Mouse (Mus musculus) heart, embryonic 12.5 days (tissue): ENCODE results near the gene Rpl10a. TPM values are rescaled to one million over a fixed set of nuclear protein-coding genes. Genes with fewer than 3 reads are reported as not detected.
"Not testable (repeated sequence)": the region's sequence is repeated elsewhere in the genome, so short reads cannot be mapped to it uniquely, and the experiment has no call there.

Experiments
- ATAC-seq: fragments of 200-750 bp; cut with Nextera tagmentation; 2 replicates; pipeline ENCODE4 v1.8.0; 2017; ENCODE audit warnings: moderate TSS enrichment, moderate library complexity; ENCODE audit not compliant: insufficient number of reproducible peaks, low FRiP score
- H3K27ac ChIP-seq: fragments of 300-500 bp; sonication (generic); 2 replicates; pipeline ENCODE4 v1.5.1; 2016; ENCODE audit warnings: mild to moderate bottlenecking, moderate library complexity; ENCODE audit not compliant: poor library complexity, severe bottlenecking
- H3K27me3 ChIP-seq: fragments of 300-500 bp; sonication (generic); replicated peaks from 2 replicates; pipeline ENCODE4 v1.6.1; 2016; ENCODE audit warnings: mild to moderate bottlenecking, moderate library complexity
- H3K36me3 ChIP-seq: fragments of 300-500 bp; sonication (generic); 2 replicates; pipeline ENCODE4 v1.6.1; 2016; ENCODE audit warnings: mild to moderate bottlenecking, moderate library complexity
- H3K4me1 ChIP-seq: fragments of 300-500 bp; sonication (generic); replicated peaks from 2 replicates; pipeline ENCODE4 v1.6.1; 2016; ENCODE audit warnings: mild to moderate bottlenecking
- H3K4me2 ChIP-seq: fragments of 300-500 bp; sonication (generic); 2 replicates; pipeline ENCODE4 v1.6.1; 2016; ENCODE audit warnings: mild to moderate bottlenecking, moderate library complexity
- H3K4me3 ChIP-seq: fragments of 300-500 bp; sonication (generic); 2 replicates; pipeline ENCODE4 v1.5.1; 2016; ENCODE audit warnings: mild to moderate bottlenecking
- H3K9ac ChIP-seq: fragments of 300-500 bp; sonication (generic); 2 replicates; pipeline ENCODE4 v1.6.1; 2016; ENCODE audit warnings: mild to moderate bottlenecking, moderate library complexity
- H3K9me3 ChIP-seq: fragments of 300-500 bp; sonication (generic); replicated peaks from 2 replicates; pipeline ENCODE4 v1.6.1; 2016; ENCODE audit warnings: mild to moderate bottlenecking, moderate library complexity
- WGBS: fragments of 180-500 bp; shearing (Covaris S2); methylation state at CpG from one replicate; pipeline ENCODE4 v1.1.7; 2016; 5-methylcytosine and 5-hydroxymethylcytosine counted together
- polyA plus RNA-seq: library from polyadenylated mRNA; unstranded; fragments of >200 nt; fragmentation: Nextera tagmentation; extraction: Ambion mirVana; gene quantifications from 2 replicates; pipeline ENCODE4 v1.2.1, GENCODE M21; 2016

Gene Rpl10a
- polyA plus RNA-seq, 1 experiment from 2014 or later: 344 TPM

DNA sequence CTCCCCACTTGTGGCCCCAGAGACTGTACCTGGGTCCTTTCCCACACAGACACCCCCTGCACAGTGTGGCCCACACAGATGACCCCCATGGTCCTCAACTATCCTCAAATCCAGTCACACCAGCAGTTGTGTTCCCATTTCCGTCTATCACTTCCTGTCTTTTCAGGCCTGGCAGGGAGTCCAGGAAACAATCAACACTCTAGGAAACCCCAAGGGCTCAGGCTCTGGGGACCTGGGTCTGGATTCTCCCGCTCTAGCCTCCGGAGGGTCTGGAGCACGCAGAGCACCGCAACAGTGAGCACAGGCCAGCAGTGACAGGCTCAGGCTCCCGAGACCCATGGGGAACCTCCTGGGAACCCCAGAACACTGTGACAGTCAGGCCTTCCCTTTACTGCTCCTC lies 19.9 kb downstream of the Rpl10a start:
- 43% methylated on average over 6 of the region's 6 CpGs for WGBS
- H3K4me1 ChIP-seq: peaks cover 71% of the 10 kb centered on the region
- no peaks in the 10 kb centered on the region for H3K36me3 ChIP-seq
- H3K27me3 ChIP-seq: peaks cover 14% of the 10 kb centered on the region; the same call in 1 of the 2 replicates
- no peaks in the 10 kb centered on the region for H3K9me3 ChIP-seq
- H3K27ac ChIP-seq: no peak overlapping the region
- no peak for ATAC-seq
- peak overlapping the region; percentile 77 for H3K4me2 ChIP-seq
- H3K4me3 ChIP-seq: peak overlapping the region; percentile 78
- H3K9ac ChIP-seq: peak overlapping the region; percentile 88

DNA sequence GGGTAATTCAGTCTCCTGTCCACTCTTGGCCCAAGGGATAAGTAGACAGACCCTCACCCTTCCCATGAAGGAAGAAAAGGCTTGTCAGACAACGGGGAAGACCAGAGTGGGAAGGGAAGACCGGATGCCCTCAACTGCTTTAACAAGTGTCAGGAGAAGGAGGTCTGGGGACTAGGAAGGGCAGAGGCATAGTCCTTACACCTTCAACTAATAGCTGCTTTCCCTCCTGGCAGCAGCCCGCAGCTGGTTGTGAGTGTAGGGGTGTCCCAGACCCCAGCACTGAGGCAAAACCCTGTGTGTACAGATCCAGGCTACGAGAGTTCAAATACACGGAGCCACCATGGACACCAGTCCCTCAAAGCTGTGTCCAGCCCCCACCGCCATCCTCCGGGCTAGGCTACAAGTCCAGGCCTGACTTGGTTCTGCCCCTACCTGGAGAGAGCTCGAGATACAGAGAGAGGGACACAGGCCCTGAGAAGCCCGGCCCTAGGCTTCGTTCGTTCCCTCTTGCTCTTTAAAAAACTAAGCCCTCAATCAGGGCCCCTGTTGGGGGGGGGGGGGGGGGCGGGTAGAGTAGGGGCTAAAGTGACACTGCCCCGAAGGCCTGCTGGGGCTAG lies 21.1 kb downstream of the Rpl10a start:
- no peaks in the 10 kb centered on the region for H3K9me3 ChIP-seq
- H3K4me3 ChIP-seq: peak overlapping the region; percentile 78
- H3K4me1 ChIP-seq: peaks cover 61% of the 10 kb centered on the region
- peak overlapping the region; percentile 77 for H3K4me2 ChIP-seq
- H3K9ac ChIP-seq: peak overlapping the region; percentile 88
- H3K36me3 ChIP-seq: no peaks in the 10 kb centered on the region
- WGBS: 12% methylated on average over 13 of the region's 13 CpGs
- ATAC-seq: no peak
- peaks cover 26% of the 10 kb centered on the region; the same call in 1 of the 2 replicates for H3K27me3 ChIP-seq
- H3K27ac ChIP-seq: peak overlapping the region; percentile 83

DNA sequence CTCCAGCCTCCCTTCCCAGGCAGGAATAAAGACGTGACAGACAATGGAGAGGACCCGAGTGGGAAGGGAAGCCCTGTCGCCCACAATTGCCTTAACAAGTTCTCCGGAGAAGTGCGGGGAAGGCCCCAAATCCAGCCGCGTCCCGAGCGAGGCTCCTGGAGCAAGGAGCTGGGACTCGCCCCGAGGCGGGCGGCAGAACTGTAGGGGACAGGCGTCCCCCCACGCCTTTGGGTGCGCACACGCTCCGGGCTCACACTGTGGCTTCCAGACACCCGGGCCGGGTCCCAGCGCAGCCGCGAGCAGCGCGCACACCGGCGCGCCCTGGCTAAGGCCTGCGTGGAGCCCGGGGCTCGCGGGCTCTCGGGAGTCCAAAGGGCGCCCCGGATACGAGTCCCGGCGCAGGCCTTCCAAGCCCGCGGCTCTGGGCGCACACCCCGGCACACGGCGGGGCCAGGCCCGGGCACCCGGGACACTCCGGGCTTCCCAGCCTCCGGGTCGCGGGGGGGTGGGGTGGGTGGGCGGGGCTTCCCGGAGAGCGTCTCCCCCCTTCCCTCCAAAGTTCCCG lies 21.7 kb downstream of the Rpl10a start:
- Histone ChIP-seq H3K27me3 (peaks cover 26% of the 10 kb centered on the region; the same call in 1 of the 2 replicates), H3K9me3 (no peaks in the 10 kb centered on the region), H3K27ac (peak overlapping the region; percentile 83), H3K36me3 (no peaks in the 10 kb centered on the region), H3K4me2 (peak overlapping the region; percentile 77), H3K4me3 (peak overlapping the region; percentile 78), H3K9ac (peak overlapping the region; percentile 88), H3K4me1 (peaks cover 55% of the 10 kb centered on the region)
- under 1% methylated on average over 53 of the region's 54 CpGs for WGBS
- peak; percentile 52 for ATAC-seq

DNA sequence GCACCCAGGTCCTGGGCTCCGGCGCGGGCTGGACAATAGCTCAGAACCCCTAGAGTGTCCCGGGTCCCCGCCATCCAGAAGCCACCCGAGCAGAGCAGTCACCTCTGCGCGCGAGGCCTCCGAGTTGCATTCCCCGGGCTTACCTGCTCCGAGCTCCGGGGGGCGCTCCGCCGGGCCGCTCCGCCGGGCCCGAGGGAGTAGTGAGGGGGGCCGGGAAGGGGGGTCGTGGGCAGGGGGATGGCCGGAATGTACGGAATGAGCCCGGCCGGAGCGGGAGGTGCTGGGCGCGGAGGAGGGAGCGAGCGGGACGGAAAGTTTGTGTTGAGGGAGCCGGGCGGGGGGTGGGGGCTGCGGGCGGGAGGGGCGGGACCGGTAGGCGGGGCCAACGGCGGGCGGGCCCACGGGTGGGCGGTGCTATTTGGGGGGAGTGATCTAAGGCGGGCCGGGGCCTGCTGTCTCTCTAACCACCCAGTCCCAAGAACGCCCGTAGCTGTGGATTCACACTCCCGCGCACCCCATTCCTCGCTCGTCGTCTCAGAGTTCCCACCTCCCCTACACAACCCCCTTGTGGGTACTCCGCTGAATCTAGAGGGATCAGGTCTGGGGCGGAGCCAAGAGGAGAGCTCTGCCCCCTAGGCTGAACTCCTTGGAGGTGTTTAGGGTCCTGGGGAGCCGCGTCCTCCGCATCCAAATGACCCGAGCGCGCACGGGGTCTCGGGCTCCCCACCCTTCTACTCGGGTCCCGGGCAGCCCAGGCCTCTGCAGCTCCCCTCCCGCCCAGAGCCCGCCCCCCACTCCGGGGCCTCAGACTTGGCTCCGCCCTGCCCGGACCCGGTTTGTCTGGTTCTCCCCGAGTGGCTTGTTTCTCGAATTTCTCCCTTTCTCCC lies 22.4 kb downstream of the Rpl10a start, which contains the start of gene Tead3:
Gene Tead3, minus strand, starts transcription at position 352 of the 887 bp plus-strand sequence.
- Histone ChIP-seq H3K9ac (peak within 1 kb of the TSS; percentile 88), H3K27me3 (peaks cover 26% of the 10 kb centered on the region; the same call in 1 of the 2 replicates), H3K9me3 (no peaks in the 10 kb centered on the region), H3K36me3 (no peaks in the 10 kb centered on the region), H3K4me2 (peak within 1 kb of the TSS; percentile 77), H3K27ac (peak within 1 kb of the TSS; percentile 83), H3K4me1 (peaks cover 48% of the 10 kb centered on the region), H3K4me3 (peak within 1 kb of the TSS; percentile 78)
- WGBS: under 1% methylated on average over 64 of the region's 73 CpGs
- ATAC-seq: peak; percentile 85

DNA sequence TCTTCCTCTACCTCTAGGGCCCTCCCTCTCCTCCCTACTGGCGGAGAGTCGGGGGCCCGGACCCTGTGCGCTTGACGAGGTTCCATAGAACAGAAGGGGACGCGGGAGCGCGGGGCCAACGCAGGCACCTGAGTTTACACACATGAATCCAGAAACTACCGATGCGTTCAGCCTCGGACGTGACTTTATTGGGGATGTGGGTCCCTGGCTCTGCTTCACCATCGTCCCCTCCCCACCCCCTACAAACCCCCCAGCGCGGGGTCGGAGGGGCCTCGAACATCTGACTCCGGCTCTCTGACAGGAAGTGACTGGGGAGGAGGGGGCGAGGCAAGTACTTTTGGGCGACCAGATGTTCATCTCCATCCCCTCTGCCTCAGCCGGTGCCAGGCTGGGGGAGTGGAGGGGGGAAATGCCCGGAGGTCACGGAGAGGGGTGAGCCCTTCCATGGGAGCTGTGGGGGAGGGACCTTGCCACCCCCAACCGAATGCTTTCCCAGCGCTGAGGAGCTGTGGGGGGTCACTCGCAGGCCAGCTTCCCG lies 23.2 kb downstream of the Rpl10a start:
- H3K27me3 ChIP-seq: peaks cover 26% of the 10 kb centered on the region; the same call in 1 of the 2 replicates
- peak overlapping the region; percentile 83 for H3K27ac ChIP-seq
- H3K4me3 ChIP-seq: peak overlapping the region; percentile 78
- H3K9ac ChIP-seq: peak overlapping the region; percentile 88
- under 1% methylated on average over 29 of the region's 29 CpGs for WGBS
- no peaks in the 10 kb centered on the region for H3K36me3 ChIP-seq
- no peak for ATAC-seq
- peaks cover 46% of the 10 kb centered on the region for H3K4me1 ChIP-seq
- H3K4me2 ChIP-seq: peak overlapping the region; percentile 77
- H3K9me3 ChIP-seq: no peaks in the 10 kb centered on the region

DNA sequence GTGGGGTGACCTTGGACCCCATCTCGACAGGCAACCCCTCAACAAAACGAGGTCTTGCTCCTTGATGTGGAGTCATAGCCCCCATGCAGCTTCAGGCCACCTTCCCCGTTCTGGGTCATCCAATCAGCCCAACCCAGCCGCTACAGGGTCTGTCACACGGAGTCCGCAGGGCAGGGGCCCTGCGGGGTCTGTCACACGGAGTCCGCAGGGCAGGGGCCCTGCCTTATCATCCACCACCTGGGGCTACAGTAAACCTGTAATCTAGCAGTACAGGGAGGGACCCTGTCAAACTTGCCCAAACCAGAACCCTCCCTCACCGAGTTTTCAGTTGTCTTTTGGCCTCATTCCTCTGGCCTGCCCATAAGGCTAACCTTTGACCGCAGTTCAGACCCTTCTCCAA lies 23.7 kb downstream of the Rpl10a start:
- ATAC-seq: no peak
- peaks cover 43% of the 10 kb centered on the region for H3K4me1 ChIP-seq
- peak overlapping the region; percentile 77 for H3K4me2 ChIP-seq
- no peaks in the 10 kb centered on the region for H3K9me3 ChIP-seq
- H3K9ac ChIP-seq: no peak overlapping the region
- H3K4me3 ChIP-seq: peak overlapping the region; percentile 78; the same call in 1 of the 2 replicates
- no peaks in the 10 kb centered on the region for H3K36me3 ChIP-seq
- WGBS: 22% methylated on average over 11 of the region's 11 CpGs
- H3K27me3 ChIP-seq: peaks cover 29% of the 10 kb centered on the region
- no peak overlapping the region for H3K27ac ChIP-seq

DNA sequence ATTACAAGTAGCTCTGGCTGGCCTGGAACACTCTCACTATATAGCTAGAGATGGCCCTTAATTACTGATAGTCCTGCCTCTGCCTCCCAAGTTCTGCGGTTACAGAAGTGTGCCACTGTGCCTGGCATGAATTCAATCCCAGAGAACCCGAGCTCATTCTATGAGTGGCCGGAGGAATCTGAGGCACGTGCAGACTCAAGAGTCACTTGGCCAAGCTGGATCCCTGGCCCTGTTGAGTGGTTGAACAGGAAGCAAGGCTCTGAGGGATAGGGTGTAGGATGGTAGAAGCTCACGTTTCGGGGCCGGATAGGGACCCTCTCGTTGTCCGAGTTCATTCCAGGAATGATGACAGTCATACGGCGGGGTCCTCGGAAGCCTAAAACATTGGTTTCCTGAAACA lies 27.6 kb downstream of the Rpl10a start:
- Histone ChIP-seq H3K4me2 (no peak overlapping the region), H3K36me3 (no peaks in the 10 kb centered on the region), H3K27ac (no peak overlapping the region), H3K9ac (no peak overlapping the region), H3K9me3 (0 out of 2 replicates have a peak, but pooled peaks cover 4% of the 10 kb centered on the region), H3K4me1 (peaks cover 16% of the 10 kb centered on the region), H3K27me3 (peaks cover 64% of the 10 kb centered on the region), H3K4me3 (no peak overlapping the region)
- ATAC-seq: no peak
- 74% methylated on average over 12 of the region's 12 CpGs for WGBS

DNA sequence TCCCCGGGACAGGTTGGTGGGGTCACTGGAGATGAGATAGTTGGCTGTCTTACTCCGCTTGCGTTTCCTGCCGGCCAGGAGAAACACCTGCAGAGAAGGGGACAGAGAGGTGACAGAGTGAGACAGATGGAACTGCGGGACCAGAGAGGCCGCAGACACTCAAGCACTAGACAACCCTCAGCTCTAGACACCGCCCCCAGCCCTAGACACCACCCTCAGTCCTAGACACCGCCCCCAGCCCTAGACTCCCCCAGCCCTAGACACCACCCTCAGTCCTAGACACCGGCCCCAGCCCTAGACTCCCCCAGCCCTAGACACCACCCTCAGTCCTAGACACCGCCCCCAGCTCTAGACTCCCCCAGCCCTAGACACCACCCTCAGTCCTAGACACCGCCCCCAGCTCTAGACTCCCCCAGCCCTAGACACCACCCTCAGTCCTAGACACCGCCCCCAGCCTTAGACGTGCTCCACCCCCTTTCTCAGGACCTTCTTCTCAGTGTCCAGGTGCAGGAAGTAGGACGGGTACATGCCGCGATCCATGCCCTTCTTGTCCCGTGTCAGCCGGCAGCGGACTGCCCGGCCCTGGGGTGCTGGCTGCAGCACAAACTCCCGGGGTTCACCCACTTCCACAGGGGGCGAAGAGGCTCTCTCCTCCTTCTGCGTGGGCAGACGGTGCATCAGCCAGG lies 30.4 kb downstream of the Rpl10a start:
- H3K9ac ChIP-seq, H3K27ac ChIP-seq, H3K4me3 ChIP-seq, ATAC-seq, H3K36me3 ChIP-seq, H3K9me3 ChIP-seq: not testable (repeated sequence)
- Histone ChIP-seq H3K27me3 (peaks cover 61% of the 10 kb centered on the region), H3K4me2 (peak overlapping the region; percentile 11; the same call in 1 of the 2 replicates), H3K4me1 (peaks cover 21% of the 10 kb centered on the region)
- WGBS: 12% methylated on average over 23 of the region's 24 CpGs

DNA sequence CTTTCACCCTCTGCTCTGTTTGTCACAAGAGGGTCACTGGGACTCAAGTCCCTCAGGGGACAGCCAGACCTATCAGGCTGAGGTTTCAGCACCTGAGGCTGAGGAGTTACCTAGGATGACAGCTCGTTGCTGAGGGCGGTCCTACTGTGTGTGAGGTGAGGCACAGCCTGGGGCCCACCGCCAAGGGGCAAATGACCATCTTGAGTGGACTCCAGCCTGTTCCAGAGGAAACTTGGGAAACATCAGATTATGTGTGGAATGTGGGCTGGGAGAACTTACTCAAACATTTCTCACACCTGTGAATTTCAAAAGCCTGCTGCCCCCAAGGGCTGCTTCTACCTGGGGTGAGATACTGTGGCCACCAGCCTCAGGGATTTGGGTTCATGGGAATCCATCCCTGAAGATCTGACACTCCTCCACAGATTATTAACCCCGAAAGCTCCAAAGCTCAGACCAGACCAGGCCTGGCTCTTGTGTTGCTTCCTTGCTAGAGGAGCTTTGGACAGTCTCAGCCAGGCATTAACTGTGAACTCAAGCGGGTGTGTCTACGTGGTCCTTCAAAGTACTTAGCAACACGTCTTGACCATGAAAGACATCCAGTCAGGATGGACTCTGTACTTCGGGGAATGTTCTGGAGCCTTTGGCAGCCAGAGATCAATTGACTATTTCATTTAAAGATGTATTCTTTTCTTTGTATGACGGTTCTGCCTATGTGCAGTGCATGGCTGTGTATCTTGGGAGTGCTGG lies 32.4 kb downstream of the Rpl10a start:
- ATAC-seq: no peak
- WGBS: 74% methylated on average over 9 of the region's 9 CpGs
- H3K9ac ChIP-seq: no peak overlapping the region
- H3K9me3 ChIP-seq: 0 out of 2 replicates have a peak, but pooled peaks cover 4% of the 10 kb centered on the region
- H3K4me2 ChIP-seq: no peak overlapping the region
- H3K4me3 ChIP-seq: no peak overlapping the region
- H3K4me1 ChIP-seq: peaks cover 37% of the 10 kb centered on the region
- no peaks in the 10 kb centered on the region for H3K36me3 ChIP-seq
- no peak overlapping the region for H3K27ac ChIP-seq
- H3K27me3 ChIP-seq: peaks cover 72% of the 10 kb centered on the region
